Mouse (Mus musculus) liver, adult 2 months (tissue): ENCODE data around the gene Olfr104-ps.

Experiments used
- CTCF ChIP-seq: fragments of 200-500 bp; IDR thresholded peaks from 2 replicates; pipeline ENCODE4 v1.5.1; 2011; ENCODE audit warnings: low read depth, low read length, control low read depth
- POLR2A ChIP-seq: fragments of 200-500 bp; IDR thresholded peaks from 2 replicates; pipeline ENCODE4 v1.6.1; 2011; ENCODE audit warnings: low read length, control low read depth; ENCODE audit not compliant: insufficient read depth; ENCODE audit errors: extremely low read depth

GRCm38 (mm10) chr17:37310146-37310699 is 49.2 kb upstream of the Olfr104-ps start:
- TF ChIP-seq CTCF (no peak), POLR2A (no peak)
